In genomic region chr4:124905417-124905816, GRCm38 (mm10) we compare ENCODE assay signal across 10 mouse cellular contexts. TPM values are rescaled to one million over a fixed set of nuclear protein-coding genes. Genes with fewer than 3 reads are reported as not detected.
A peak's percentile ranks its signal among the peaks of the same experiment; 100 is the strongest.
DNase-seq lines count a peak whose midpoint lies in the region; ATAC-seq lines count a peak whose summit lies in the region.
"Had no signal": no experiment of that assay in that cellular context is flagged by ENCODE, and none has a peak within 500 bp of the region (broad histone marks: within the 10 kb centered on the region; RNA-seq: fewer than 3 reads in every experiment).

No protein-coding gene starts in this region.

- peaks cover 37% of the 10 kb centered on the region for H3K4me1 ChIP-seq in forebrain, embryonic 10.5 days
- H3K4me1 ChIP-seq in forebrain, embryonic 14.5 days (ENCODE audit: control insufficient read depth, insufficient read depth, low read length) = peaks cover 9% of the 10 kb centered on the region; the same call in 1 of the 2 replicates
- peaks cover 21% of the 10 kb centered on the region for H3K4me1 ChIP-seq in neural tube, embryonic 13.5 days (replicated peaks)
- H3K4me1 ChIP-seq in neural tube, embryonic 15.5 days = peaks cover 14% of the 10 kb centered on the region

- no peak overlapping the region for H3K4me3 ChIP-seq in forebrain, embryonic 10.5 days
- H3K4me3 ChIP-seq in forebrain, embryonic 14.5 days (ENCODE audit: low read depth, low read length) = no peak overlapping the region
- no peak overlapping the region for H3K4me3 ChIP-seq in neural tube, embryonic 13.5 days
- H3K4me3 ChIP-seq in neural tube, embryonic 15.5 days (replicated peaks) = no peak overlapping the region

- peak overlapping the region; percentile 84 for H3K27ac ChIP-seq in forebrain, embryonic 10.5 days
- no peak overlapping the region for H3K27ac ChIP-seq in forebrain, embryonic 14.5 days (ENCODE audit: low read depth, low read length)
- H3K27ac ChIP-seq in neural tube, embryonic 13.5 days (replicated peaks) = peak overlapping the region; percentile 78; the same call in 1 of the 2 replicates
- H3K27ac ChIP-seq in neural tube, embryonic 15.5 days (replicated peaks) = no peak overlapping the region

- no peaks in the 10 kb centered on the region for H3K36me3 ChIP-seq in forebrain, embryonic 10.5 days (replicated peaks)
- no peaks in the 10 kb centered on the region for H3K36me3 ChIP-seq in forebrain, embryonic 14.5 days (ENCODE audit: control insufficient read depth, insufficient read depth, low read length)
- no peaks in the 10 kb centered on the region for H3K36me3 ChIP-seq in neural tube, embryonic 13.5 days
- H3K36me3 ChIP-seq in neural tube, embryonic 15.5 days = no peaks in the 10 kb centered on the region

- H3K9me3 ChIP-seq in forebrain, embryonic 10.5 days = no peaks in the 10 kb centered on the region
- H3K9me3 ChIP-seq in forebrain, embryonic 14.5 days (replicated peaks; ENCODE audit: control insufficient read depth, low read length) = no peaks in the 10 kb centered on the region
- H3K9me3 ChIP-seq in neural tube, embryonic 13.5 days = no peaks in the 10 kb centered on the region
- H3K9me3 ChIP-seq in neural tube, embryonic 15.5 days (replicated peaks) = no peaks in the 10 kb centered on the region

- H3K9ac ChIP-seq in forebrain, embryonic 14.5 days (ENCODE audit: low read length) = no peak overlapping the region
- H3K9ac ChIP-seq in neural tube, embryonic 13.5 days = no peak overlapping the region
- no peak overlapping the region for H3K9ac ChIP-seq in neural tube, embryonic 15.5 days (replicated peaks)

- ATAC-seq in forebrain, embryonic 14.5 days = no peak; the same call in 1 of the 2 replicates
- no peak for ATAC-seq in neural tube, embryonic 13.5 days (ENCODE audit: low read depth)
- ATAC-seq in neural tube, embryonic 15.5 days (ENCODE audit: low FRiP score) = no peak

- H3K4me2 ChIP-seq in forebrain, embryonic 14.5 days (ENCODE audit: low read length) = no peak overlapping the region
- H3K4me2 ChIP-seq in neural tube, embryonic 13.5 days = no peak overlapping the region
- H3K4me2 ChIP-seq in neural tube, embryonic 15.5 days = no peak overlapping the region

- WGBS in forebrain, embryonic 10.5 days = 72% methylated on average over 4 of the region's 4 CpGs
- WGBS in forebrain, embryonic 14.5 days = 84% methylated on average over 4 of the region's 4 CpGs
- 74% methylated on average over 4 of the region's 4 CpGs for WGBS in neural tube, embryonic 13.5 days
- 65% methylated on average over 4 of the region's 4 CpGs for WGBS in neural tube, embryonic 15.5 days

- peaks cover 16% of the 10 kb centered on the region for H3K27me3 ChIP-seq in forebrain, embryonic 10.5 days (ENCODE audit: poor library complexity, severe bottlenecking)
- H3K27me3 ChIP-seq in forebrain, embryonic 14.5 days (replicated peaks; ENCODE audit: control insufficient read depth, insufficient read depth, low read length) = no peaks in the 10 kb centered on the region
- no peaks in the 10 kb centered on the region for H3K27me3 ChIP-seq in neural tube, embryonic 13.5 days
- H3K27me3 ChIP-seq in neural tube, embryonic 15.5 days (replicated peaks) = no peaks in the 10 kb centered on the region; the same call in 1 of the 2 replicates

- DNase-seq in forebrain, embryonic 10.5 days (ENCODE audit: extremely low spot score, low spot score) = no peak
- no peak for DNase-seq in forebrain, embryonic 14.5 days (ENCODE audit: low spot score)
- peak; percentile 13 for DNase-seq in c-Kit-positive CD71-positive TER-119-negative erythroid progenitor cells, embryonic 14.5 days (ENCODE audit: low read depth)
- DNase-seq in naive thymus-derived CD4-positive, alpha-beta T cell, adult 2 months (ENCODE audit: low read depth) = peak; percentile 15
- no peak for DNase-seq in right cerebral cortex, postnatal 4 days
- DNase-seq in cerebellum, adult 18-20 months = no peak
- DNase-seq: heart, adult 18-20 months; lung, adult 18-20 months had no signal

RNA-seq across cellular contexts. Expression of gene Epha10, which starts 24.7 kb away (rescaled TPM):
- 1.1 and 1.3 TPM in 2 replicates for polyA plus RNA-seq in forebrain, embryonic 10.5 days (2016; fragmentation: Nextera tagmentation; extraction: Ambion mirVana)
- polyA plus RNA-seq in forebrain, embryonic 14.5 days (2014; fragmentation: Nextera tagmentation; extraction: Ambion mirVana) = 0.27 and 0.84 TPM in 2 replicates
- 4.7 and 5.3 TPM in 2 replicates for polyA plus RNA-seq in neural tube, embryonic 13.5 days (2015; fragmentation: Nextera tagmentation; extraction: Ambion mirVana)
- 9.4 and 13.7 TPM in 2 replicates for polyA plus RNA-seq in neural tube, embryonic 15.5 days (2015; fragmentation: Nextera tagmentation; extraction: Ambion mirVana)

RNA-seq across cellular contexts. Expression of gene 9930104L06Rik, which starts 31.4 kb away (rescaled TPM):
- 16.4 and 17.5 TPM in 2 replicates for polyA plus RNA-seq in forebrain, embryonic 10.5 days (2016; fragmentation: Nextera tagmentation; extraction: Ambion mirVana)
- polyA plus RNA-seq in forebrain, embryonic 14.5 days (2014; fragmentation: Nextera tagmentation; extraction: Ambion mirVana) = 3.2 and 5.6 TPM in 2 replicates
- 13.3 and 17.1 TPM in 2 replicates for polyA plus RNA-seq in neural tube, embryonic 13.5 days (2015; fragmentation: Nextera tagmentation; extraction: Ambion mirVana)
- polyA plus RNA-seq in neural tube, embryonic 15.5 days (2015; fragmentation: Nextera tagmentation; extraction: Ambion mirVana) = 14.2 and 15.2 TPM in 2 replicates

RNA-seq across cellular contexts. Expression of gene Cdca8, which starts 33.7 kb away (rescaled TPM):
- 293 and 297 TPM in 2 replicates for polyA plus RNA-seq in forebrain, embryonic 10.5 days (2016; fragmentation: Nextera tagmentation; extraction: Ambion mirVana)
- polyA plus RNA-seq in forebrain, embryonic 14.5 days (2014; fragmentation: Nextera tagmentation; extraction: Ambion mirVana) = 63.5 and 63.8 TPM in 2 replicates
- 30.1 and 38.2 TPM in 2 replicates for polyA plus RNA-seq in neural tube, embryonic 13.5 days (2015; fragmentation: Nextera tagmentation; extraction: Ambion mirVana)
- polyA plus RNA-seq in neural tube, embryonic 15.5 days (2015; fragmentation: Nextera tagmentation; extraction: Ambion mirVana) = 22.1 and 51.7 TPM in 2 replicates

RNA-seq across cellular contexts. Expression of gene Maneal, which starts 43.4 kb away (rescaled TPM):
- polyA plus RNA-seq in forebrain, embryonic 10.5 days (2016; fragmentation: Nextera tagmentation; extraction: Ambion mirVana) = 2.3 and 2.6 TPM in 2 replicates
- 12.9 and 13.4 TPM in 2 replicates for polyA plus RNA-seq in forebrain, embryonic 14.5 days (2014; fragmentation: Nextera tagmentation; extraction: Ambion mirVana)
- 8.2 and 10.0 TPM in 2 replicates for polyA plus RNA-seq in neural tube, embryonic 13.5 days (2015; fragmentation: Nextera tagmentation; extraction: Ambion mirVana)
- 10.4 and 17.8 TPM in 2 replicates for polyA plus RNA-seq in neural tube, embryonic 15.5 days (2015; fragmentation: Nextera tagmentation; extraction: Ambion mirVana)

RNA-seq across cellular contexts. Expression of gene 1110065P20Rik, which starts 54.4 kb away (rescaled TPM):
- polyA plus RNA-seq in forebrain, embryonic 10.5 days (2016; fragmentation: Nextera tagmentation; extraction: Ambion mirVana) = 39.3 and 42.9 TPM in 2 replicates
- 78.0 and 90.7 TPM in 2 replicates for polyA plus RNA-seq in forebrain, embryonic 14.5 days (2014; fragmentation: Nextera tagmentation; extraction: Ambion mirVana)
- polyA plus RNA-seq in neural tube, embryonic 13.5 days (2015; fragmentation: Nextera tagmentation; extraction: Ambion mirVana) = 74.9 and 80.2 TPM in 2 replicates
- 82.5 and 106 TPM in 2 replicates for polyA plus RNA-seq in neural tube, embryonic 15.5 days (2015; fragmentation: Nextera tagmentation; extraction: Ambion mirVana)

Comparison
In these comparisons a context has a peak if more than half of its experiments do, and no peak if none do; other contexts are left out.
1. H3K27ac ChIP-seq: peak in forebrain, embryonic 10.5 days (single experiment) and neural tube, embryonic 13.5 days (single experiment); none in forebrain, embryonic 14.5 days (single experiment) and neural tube, embryonic 15.5 days (single experiment).
2. DNase-seq: peak in c-Kit-positive CD71-positive TER-119-negative erythroid progenitor cells, embryonic 14.5 days (single experiment) and naive thymus-derived CD4-positive, alpha-beta T cell, adult 2 months (single experiment); none in forebrain, embryonic 10.5 days (single experiment), forebrain, embryonic 14.5 days (single experiment), right cerebral cortex, postnatal 4 days (single experiment) and cerebellum, adult 18-20 months (0 of 2).